Mouse (Mus musculus): ENCODE data around the gene Dock9. TPM values are rescaled to one million over a fixed set of nuclear protein-coding genes. Genes with fewer than 3 reads are reported as not detected.

Dock9 gene
- polyA plus RNA-seq, 1 experiment, result 2.7 TPM

DNA sequence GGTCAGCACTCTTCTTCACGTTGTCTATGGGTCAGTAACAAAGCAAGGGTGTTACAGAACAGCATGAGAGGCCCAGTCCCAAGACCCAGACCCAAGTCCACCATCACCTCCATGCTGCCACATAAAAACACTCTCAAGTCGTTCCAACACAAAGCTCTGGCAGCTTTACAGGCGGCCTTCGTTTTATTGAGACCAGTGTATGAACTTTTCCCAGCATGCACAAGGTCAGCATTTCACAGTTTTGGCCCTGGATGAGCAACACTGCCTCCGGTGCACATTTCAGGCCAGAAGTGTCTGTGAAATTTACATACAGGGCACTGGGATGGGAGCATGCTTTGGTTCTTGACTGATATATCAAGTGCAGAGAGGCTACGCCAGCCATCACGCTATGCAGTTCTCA lies 6.5 kb downstream of the Dock9 start:
- Histone ChIP-seq H3K79me3 (ENCODE audit: low read depth) (no peaks in the 10 kb centered on the region), H3K36me3 (ENCODE audit: control insufficient read depth, insufficient read depth) (no peaks in the 10 kb centered on the region), H3ac (ENCODE audit: control insufficient read depth, insufficient read length, low read depth) (no peak overlapping the region), H3K27me3 (ENCODE audit: control insufficient read depth, insufficient read depth, insufficient read length) (no peaks in the 10 kb centered on the region), H3K4me3 (ENCODE audit: insufficient read depth, poor library complexity, severe bottlenecking) (no peak overlapping the region), H3K79me2 (ENCODE audit: control insufficient read depth, insufficient read depth) (no peaks in the 10 kb centered on the region)
- TF ChIP-seq CEBPB (IDR thresholded peaks at IDR 0.05; ENCODE audit: low read depth) (no peak), MYOG (IDR thresholded peaks at IDR 0.05; ENCODE audit: control insufficient read depth, extremely low read depth, insufficient read length) (no peak), MAX (IDR thresholded peaks at IDR 0.05) (no peak), CTCF (IDR thresholded peaks at IDR 0.05; ENCODE audit: control insufficient read depth, insufficient read depth, insufficient read length) (no peak), FOSL1 (IDR thresholded peaks at IDR 0.05; ENCODE audit: insufficient read depth, low read length, poor library complexity, severe bottlenecking) (no peak), MYOD1 (IDR thresholded peaks at IDR 0.05; ENCODE audit: control insufficient read depth, insufficient read length, low read depth) (no peak), USF1 (IDR thresholded peaks at IDR 0.05; ENCODE audit: low read depth) (no peak)

DNA sequence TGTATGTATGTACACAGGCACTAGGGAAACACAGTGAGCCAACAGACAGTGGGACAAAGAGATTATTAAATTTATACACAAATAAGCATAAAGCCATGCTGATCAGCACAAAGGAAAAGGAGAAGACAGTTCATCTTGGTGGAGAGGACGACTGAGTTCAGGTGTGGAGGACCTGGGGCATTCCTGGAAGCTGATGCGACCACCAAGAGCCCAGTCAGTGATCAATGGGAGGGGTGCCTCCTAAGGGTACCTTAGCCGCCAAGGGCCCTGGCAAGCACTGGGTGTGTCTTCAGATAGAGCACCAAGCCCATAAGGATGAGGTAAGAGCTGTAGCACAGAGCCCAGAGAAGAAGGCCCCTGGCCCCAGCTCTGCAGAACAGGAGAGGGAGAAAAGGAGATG lies 8.4 kb downstream of the Dock9 start:
- Histone ChIP-seq H3K4me3 (ENCODE audit: insufficient read depth, poor library complexity, severe bottlenecking) (no peak overlapping the region), H3K27me3 (ENCODE audit: control insufficient read depth, insufficient read depth, insufficient read length) (no peaks in the 10 kb centered on the region), H3K79me2 (ENCODE audit: control insufficient read depth, insufficient read depth) (no peaks in the 10 kb centered on the region), H3K36me3 (ENCODE audit: control insufficient read depth, insufficient read depth) (no peaks in the 10 kb centered on the region), H3K79me3 (ENCODE audit: low read depth) (no peaks in the 10 kb centered on the region), H3ac (ENCODE audit: control insufficient read depth, insufficient read length, low read depth) (no peak overlapping the region)
- TF ChIP-seq MYOG (IDR thresholded peaks at IDR 0.05; ENCODE audit: control insufficient read depth, extremely low read depth, insufficient read length) (no peak), MYOD1 (IDR thresholded peaks at IDR 0.05; ENCODE audit: control insufficient read depth, insufficient read length, low read depth) (no peak), CEBPB (IDR thresholded peaks at IDR 0.05; ENCODE audit: low read depth) (no peak), FOSL1 (IDR thresholded peaks at IDR 0.05; ENCODE audit: insufficient read depth, low read length, poor library complexity, severe bottlenecking) (no peak), CTCF (IDR thresholded peaks at IDR 0.05; ENCODE audit: control insufficient read depth, insufficient read depth, insufficient read length) (no peak)

DNA sequence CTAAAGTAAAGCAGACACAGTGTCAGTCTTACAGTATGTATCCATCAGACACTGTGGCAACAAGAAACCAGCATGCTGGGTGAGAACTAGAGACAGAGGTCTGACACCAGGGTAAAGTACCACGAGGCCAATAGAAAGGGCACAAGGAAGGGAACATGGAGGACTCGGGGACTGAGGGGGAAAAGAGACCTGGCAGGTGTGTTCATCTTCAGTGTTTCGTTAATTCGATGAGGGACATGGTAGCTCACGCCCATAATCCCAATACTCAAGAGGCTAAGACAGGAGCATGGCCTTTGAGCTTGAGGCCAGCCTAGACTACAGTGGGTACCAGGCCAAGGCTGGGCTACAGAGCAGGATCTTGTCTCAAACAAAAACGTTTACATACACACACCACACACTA lies 9.2 kb downstream of the Dock9 start:
- no peak overlapping the region for H3ac ChIP-seq (ENCODE audit: control insufficient read depth, insufficient read length, low read depth)
- H3K27me3 ChIP-seq (ENCODE audit: control insufficient read depth, insufficient read depth, insufficient read length), result no peaks in the 10 kb centered on the region
- no peaks in the 10 kb centered on the region for H3K79me3 ChIP-seq (ENCODE audit: low read depth)
- TF ChIP-seq MAX (IDR thresholded peaks at IDR 0.05), result no peak
- no peak for TF ChIP-seq MYOG (IDR thresholded peaks at IDR 0.05; ENCODE audit: control insufficient read depth, extremely low read depth, insufficient read length)
- no peak for TF ChIP-seq CEBPB (IDR thresholded peaks at IDR 0.05; ENCODE audit: low read depth)
- no peak for TF ChIP-seq CTCF (IDR thresholded peaks at IDR 0.05; ENCODE audit: control insufficient read depth, insufficient read depth, insufficient read length)
- TF ChIP-seq FOSL1 (IDR thresholded peaks at IDR 0.05; ENCODE audit: insufficient read depth, low read length, poor library complexity, severe bottlenecking), result no peak
- TF ChIP-seq USF1 (IDR thresholded peaks at IDR 0.05; ENCODE audit: low read depth), result no peak
- no peak for TF ChIP-seq MYOD1 (IDR thresholded peaks at IDR 0.05; ENCODE audit: control insufficient read depth, insufficient read length, low read depth)
- H3K79me2 ChIP-seq (ENCODE audit: control insufficient read depth, insufficient read depth), result no peaks in the 10 kb centered on the region
- H3K4me3 ChIP-seq (ENCODE audit: insufficient read depth, poor library complexity, severe bottlenecking), result no peak overlapping the region
- no peaks in the 10 kb centered on the region for H3K36me3 ChIP-seq (ENCODE audit: control insufficient read depth, insufficient read depth)

DNA sequence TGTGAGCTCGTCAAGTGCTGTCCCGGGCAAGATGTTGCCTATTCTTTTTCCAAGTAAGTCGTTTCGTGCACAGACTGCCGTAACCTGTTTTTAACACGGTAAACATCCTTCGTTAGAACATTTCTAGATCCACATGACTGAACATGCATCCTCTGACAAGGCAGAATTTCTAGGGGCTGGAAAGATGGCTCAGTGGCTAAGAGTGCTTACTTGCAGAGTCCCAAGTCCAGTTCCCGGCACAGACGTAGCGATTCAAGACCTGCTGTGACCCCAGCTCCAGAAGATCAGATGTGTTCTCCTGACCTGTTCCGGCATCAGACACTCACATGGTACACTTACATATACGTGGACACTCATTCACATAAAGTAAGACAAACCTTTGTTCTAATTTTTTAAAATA lies 10.2 kb downstream of the Dock9 start:
- Histone ChIP-seq H3K79me3 (ENCODE audit: low read depth) (no peaks in the 10 kb centered on the region), H3K79me2 (ENCODE audit: control insufficient read depth, insufficient read depth) (no peaks in the 10 kb centered on the region), H3K36me3 (ENCODE audit: control insufficient read depth, insufficient read depth) (no peaks in the 10 kb centered on the region), H3K27me3 (ENCODE audit: control insufficient read depth, insufficient read depth, insufficient read length) (no peaks in the 10 kb centered on the region), H3K4me3 (ENCODE audit: insufficient read depth, poor library complexity, severe bottlenecking) (no peak overlapping the region), H3ac (ENCODE audit: control insufficient read depth, insufficient read length, low read depth) (no peak overlapping the region)
- TF ChIP-seq CEBPB (IDR thresholded peaks at IDR 0.05; ENCODE audit: low read depth), result no peak
- TF ChIP-seq CTCF (IDR thresholded peaks at IDR 0.05; ENCODE audit: control insufficient read depth, insufficient read depth, insufficient read length), result no peak
- TF ChIP-seq MYOD1 (IDR thresholded peaks at IDR 0.05; ENCODE audit: control insufficient read depth, insufficient read length, low read depth), result no peak
- no peak for TF ChIP-seq FOSL1 (IDR thresholded peaks at IDR 0.05; ENCODE audit: insufficient read depth, low read length, poor library complexity, severe bottlenecking)
- no peak for TF ChIP-seq MYOG (IDR thresholded peaks at IDR 0.05; ENCODE audit: control insufficient read depth, extremely low read depth, insufficient read length)
- no peak for TF ChIP-seq USF1 (IDR thresholded peaks at IDR 0.05; ENCODE audit: low read depth)
- no peak for TF ChIP-seq MAX (IDR thresholded peaks at IDR 0.05)

DNA sequence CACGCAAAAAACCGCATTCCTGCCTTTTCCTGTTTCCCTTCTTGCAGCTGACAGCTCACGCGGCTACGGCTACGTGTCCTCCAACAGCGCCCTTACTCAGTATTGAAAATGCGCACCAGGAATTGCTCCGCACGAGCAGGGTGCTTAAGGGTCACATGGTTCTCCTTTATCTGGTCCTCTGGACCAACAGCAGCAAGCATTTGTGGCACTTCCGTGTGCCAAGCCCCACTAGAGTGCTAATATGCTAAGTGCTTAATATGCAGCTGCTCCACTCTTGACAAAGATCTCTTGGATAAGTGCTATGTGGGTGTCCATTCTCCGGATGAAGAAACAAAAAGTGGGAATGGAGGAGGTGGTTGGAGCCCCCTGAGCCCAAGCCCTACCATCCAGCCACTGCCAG lies 10.7 kb downstream of the Dock9 start:
- Histone ChIP-seq H3K79me3 (ENCODE audit: low read depth) (no peaks in the 10 kb centered on the region), H3K4me3 (ENCODE audit: insufficient read depth, poor library complexity, severe bottlenecking) (no peak overlapping the region), H3K27me3 (ENCODE audit: control insufficient read depth, insufficient read depth, insufficient read length) (no peaks in the 10 kb centered on the region), H3K79me2 (ENCODE audit: control insufficient read depth, insufficient read depth) (no peaks in the 10 kb centered on the region), H3K36me3 (ENCODE audit: control insufficient read depth, insufficient read depth) (no peaks in the 10 kb centered on the region), H3ac (ENCODE audit: control insufficient read depth, insufficient read length, low read depth) (no peak overlapping the region)
- TF ChIP-seq MYOD1 (IDR thresholded peaks at IDR 0.05; ENCODE audit: control insufficient read depth, insufficient read length, low read depth) (no peak), CTCF (IDR thresholded peaks at IDR 0.05; ENCODE audit: control insufficient read depth, insufficient read depth, insufficient read length) (no peak), MYOG (IDR thresholded peaks at IDR 0.05; ENCODE audit: control insufficient read depth, extremely low read depth, insufficient read length) (no peak), MAX (IDR thresholded peaks at IDR 0.05) (no peak), USF1 (IDR thresholded peaks at IDR 0.05; ENCODE audit: low read depth) (no peak), FOSL1 (IDR thresholded peaks at IDR 0.05; ENCODE audit: insufficient read depth, low read length, poor library complexity, severe bottlenecking) (no peak), CEBPB (IDR thresholded peaks at IDR 0.05; ENCODE audit: low read depth) (no peak)

DNA sequence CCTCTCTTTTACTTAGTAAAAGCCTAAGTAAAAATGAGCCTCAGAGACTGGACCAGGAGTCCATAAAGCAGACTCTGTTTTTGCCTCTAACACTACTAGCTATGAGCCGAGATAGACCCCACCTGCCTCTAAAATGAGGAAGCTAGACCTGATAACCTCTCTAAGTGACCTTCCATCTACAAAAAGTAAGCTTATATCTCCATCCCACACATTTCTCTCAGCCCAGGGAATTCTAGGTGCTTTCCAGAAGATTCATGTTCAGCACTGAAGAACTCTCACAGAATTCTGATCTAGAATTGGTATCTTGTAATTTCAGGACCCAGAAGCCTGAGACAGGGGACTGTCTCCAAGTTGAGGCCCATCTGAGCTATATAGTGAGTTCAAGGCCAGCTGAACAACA lies 12.2 kb downstream of the Dock9 start:
- TF ChIP-seq FOSL1 (IDR thresholded peaks at IDR 0.05; ENCODE audit: insufficient read depth, low read length, poor library complexity, severe bottlenecking), result no peak
- TF ChIP-seq CTCF (IDR thresholded peaks at IDR 0.05; ENCODE audit: control insufficient read depth, insufficient read depth, insufficient read length), result no peak
- no peak for TF ChIP-seq MYOD1 (IDR thresholded peaks at IDR 0.05; ENCODE audit: control insufficient read depth, insufficient read length, low read depth)
- no peak for TF ChIP-seq CEBPB (IDR thresholded peaks at IDR 0.05; ENCODE audit: low read depth)
- no peak for TF ChIP-seq MYOG (IDR thresholded peaks at IDR 0.05; ENCODE audit: control insufficient read depth, extremely low read depth, insufficient read length)
- no peaks in the 10 kb centered on the region for H3K79me3 ChIP-seq (ENCODE audit: low read depth)

More for the DNA sequence above, 12.2 kb downstream of the Dock9 start:
- no peak overlapping the region for H3K4me3 ChIP-seq (ENCODE audit: insufficient read depth, poor library complexity, severe bottlenecking)
- H3ac ChIP-seq (ENCODE audit: control insufficient read depth, insufficient read length, low read depth), result no peak overlapping the region
- H3K79me2 ChIP-seq (ENCODE audit: control insufficient read depth, insufficient read depth), result no peaks in the 10 kb centered on the region
- no peaks in the 10 kb centered on the region for H3K36me3 ChIP-seq (ENCODE audit: control insufficient read depth, insufficient read depth)
- no peaks in the 10 kb centered on the region for H3K27me3 ChIP-seq (ENCODE audit: control insufficient read depth, insufficient read depth, insufficient read length)

Data from C2C12 (cell line).